Mouse (Mus musculus): ENCODE data around the gene Ifih1. TPM values are rescaled to one million over a fixed set of nuclear protein-coding genes. Genes with fewer than 3 reads are reported as not detected.

Ifih1 gene
- 1 to 10 TPM; 3.2 to 4.3 TPM for total RNA-seq (2021)

GRCm38 (mm10) chr2:62646014-62646645, at the start of gene Ifih1:
Ifih1 (minus strand) TSS chr2:62646255.
- DNase-seq = peak; percentile 75

DNA sequence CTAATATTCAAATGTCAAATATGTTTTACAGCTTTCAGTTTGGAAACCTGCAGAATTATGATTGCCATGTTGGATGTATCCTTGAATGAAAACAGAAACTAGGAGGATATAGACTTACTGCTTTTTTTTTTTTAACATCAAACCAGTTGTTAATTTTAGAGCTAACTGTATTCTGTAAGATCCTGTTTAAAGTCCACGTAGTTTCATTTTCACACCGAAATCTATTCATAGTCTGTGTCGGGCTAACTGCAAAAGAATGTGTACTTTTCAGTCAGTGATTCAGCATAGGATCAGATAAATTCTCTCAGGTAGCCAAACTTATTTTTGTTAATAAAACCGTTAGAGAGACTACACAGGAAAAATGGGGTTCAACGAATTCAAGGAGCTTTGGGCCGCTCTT, 39.9 kb upstream of the Ifih1 start:
- no peak for DNase-seq

DNA sequence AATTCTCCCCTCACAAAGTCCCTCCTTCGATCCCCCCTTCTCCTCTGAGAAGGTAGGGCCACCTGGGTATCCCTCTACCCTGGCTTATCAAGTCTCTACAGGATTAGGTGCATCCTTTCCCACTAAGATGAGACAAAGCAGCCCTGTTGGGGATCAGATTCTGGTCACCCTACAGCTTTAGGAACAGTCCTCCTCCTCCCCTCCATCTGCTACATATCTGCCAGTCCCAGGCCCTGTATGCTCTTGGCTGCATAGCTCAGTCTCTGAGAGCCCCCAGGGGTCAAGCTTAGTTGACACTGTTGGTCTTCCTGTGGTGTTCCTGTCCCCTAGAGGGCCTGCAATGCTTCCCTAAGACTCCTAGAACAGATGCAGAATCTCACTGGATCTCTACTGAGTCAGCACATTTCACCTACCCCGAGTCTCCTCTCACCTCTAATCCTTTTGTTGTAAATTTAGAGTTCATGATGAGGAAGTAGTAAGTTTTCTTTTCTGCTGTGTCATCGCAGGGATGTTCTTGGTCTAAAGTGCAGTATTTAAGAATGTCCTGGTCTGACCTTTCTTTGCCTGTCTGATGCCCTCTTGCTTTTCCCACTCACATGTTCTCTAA, 39.0 kb upstream of the Ifih1 start:
- DNase-seq = no peak

GRCm38 (mm10) chr2:62681667-62682066, 35.6 kb upstream of the Ifih1 start:
- peak; percentile 62 for DNase-seq

DNA sequence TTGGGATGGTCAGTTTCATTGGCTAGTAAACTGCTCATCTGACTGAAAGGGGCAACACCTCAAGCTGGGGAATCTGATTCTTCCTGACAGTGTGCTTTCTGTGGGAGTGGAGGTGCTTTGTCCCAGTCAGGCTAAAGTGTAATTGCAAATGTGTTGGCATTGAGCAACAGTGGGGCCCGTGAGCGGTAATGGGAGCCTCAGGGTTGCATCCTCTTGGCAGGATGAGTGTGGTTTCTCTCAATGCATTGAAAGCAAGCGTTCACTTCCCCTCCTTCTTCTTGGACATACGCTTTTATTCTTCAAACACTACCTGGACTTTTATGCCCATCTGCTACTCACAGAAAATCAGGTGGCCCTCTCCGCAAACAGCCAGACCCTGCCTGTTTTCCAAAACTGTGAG, 26.7 kb upstream of the Ifih1 start:
- no peak for DNase-seq

GRCm38 (mm10) chr2:62670767-62671166, 24.7 kb upstream of the Ifih1 start:
- DNase-seq = no peak

- DNase-seq = no peak
Measured at GRCm38 (mm10) chr2:62670301-62670700, 24.2 kb upstream of the Ifih1 start.

- DNase-seq = no peak
Measured at GRCm38 (mm10) chr2:62669848-62670247, 23.8 kb upstream of the Ifih1 start.

GRCm38 (mm10) chr2:62665536-62665935, 19.5 kb upstream of the Ifih1 start:
- no peak for DNase-seq

DNA sequence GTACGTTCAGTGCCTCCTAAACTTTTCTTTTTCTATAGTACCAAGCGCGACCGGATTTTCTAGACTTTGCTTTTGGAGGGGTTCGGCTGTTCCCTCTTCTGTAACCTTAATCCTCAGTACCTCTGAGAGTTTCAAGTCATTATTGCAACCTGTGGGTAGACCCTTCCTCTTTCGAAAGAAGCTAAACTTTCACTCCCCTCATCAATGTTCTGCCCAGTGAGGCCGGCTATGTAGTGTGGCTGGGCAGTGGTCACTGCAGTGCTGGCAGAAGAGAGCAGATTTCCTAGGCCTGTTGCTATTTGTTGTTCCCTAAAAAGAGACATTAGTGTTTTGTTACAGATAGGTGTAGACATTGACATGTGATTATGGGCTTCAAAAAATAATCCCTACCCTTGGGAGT, 18.8 kb upstream of the Ifih1 start:
- no peak for DNase-seq

- DNase-seq = peak; percentile 84
Measured at GRCm38 (mm10) chr2:62664135-62664670, 18.1 kb upstream of the Ifih1 start, which contains the start of gene Gca. Gca (plus strand) TSS chr2:62664285.

DNA sequence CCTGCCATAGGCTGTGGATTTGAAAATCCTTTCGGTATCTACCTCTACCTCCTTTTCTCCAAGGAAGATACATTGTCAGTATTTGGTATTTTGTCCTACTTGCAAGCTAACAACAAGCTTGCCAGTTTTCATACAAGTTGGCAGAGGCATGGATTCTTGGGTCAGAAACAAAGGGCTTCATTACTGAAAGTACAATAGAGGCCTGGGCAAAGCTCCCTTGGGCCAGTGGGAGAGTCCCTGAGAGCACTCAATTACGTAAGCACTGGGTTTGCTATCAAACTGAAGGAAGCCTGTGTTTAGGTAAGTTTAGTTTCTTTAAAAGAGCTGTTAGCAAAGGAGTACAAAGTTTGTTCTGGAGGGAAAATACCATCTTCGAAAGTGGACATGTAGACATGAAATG, 16.5 kb upstream of the Ifih1 start:
- no peak for DNase-seq

DNA sequence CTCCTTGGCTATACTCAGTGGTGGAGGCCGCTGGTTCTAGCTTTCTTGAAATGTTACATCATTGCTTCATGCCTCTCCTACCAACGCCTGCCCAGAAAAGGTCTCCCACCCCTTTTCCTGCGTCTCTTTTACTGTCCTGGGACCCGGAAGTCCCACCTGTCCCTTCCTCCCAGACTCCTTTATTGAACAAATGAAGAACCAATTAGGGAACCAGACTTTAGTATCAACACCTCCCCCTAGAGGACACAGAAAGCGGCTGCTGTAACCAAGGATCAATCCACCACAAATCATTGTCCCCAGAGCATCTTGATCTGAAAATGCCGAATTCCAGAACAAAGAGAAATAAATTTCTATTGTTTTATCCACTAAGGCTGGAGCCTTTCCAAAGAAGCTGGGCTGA, 14.5 kb upstream of the Ifih1 start:
- DNase-seq = no peak

DNA sequence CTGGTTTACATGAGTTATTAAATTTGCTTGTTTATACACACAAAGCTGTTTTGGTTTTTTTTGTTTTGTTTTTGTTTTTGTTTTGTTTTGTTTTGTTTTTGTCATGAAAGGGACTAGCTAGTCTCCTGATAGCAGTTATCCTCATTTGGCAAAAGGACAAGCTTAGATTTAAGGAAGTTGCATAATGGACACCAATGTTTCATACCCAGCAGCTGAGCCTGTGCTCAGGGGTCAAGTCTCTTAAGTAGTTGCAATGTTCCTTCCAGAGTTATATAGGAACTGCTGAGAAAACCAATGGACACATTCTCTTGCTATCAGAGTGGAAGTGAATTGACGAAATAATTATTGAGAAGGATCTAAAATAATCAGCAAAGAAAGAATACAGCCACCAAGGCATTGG, 10.0 kb upstream of the Ifih1 start:
- DNase-seq = no peak

DNA sequence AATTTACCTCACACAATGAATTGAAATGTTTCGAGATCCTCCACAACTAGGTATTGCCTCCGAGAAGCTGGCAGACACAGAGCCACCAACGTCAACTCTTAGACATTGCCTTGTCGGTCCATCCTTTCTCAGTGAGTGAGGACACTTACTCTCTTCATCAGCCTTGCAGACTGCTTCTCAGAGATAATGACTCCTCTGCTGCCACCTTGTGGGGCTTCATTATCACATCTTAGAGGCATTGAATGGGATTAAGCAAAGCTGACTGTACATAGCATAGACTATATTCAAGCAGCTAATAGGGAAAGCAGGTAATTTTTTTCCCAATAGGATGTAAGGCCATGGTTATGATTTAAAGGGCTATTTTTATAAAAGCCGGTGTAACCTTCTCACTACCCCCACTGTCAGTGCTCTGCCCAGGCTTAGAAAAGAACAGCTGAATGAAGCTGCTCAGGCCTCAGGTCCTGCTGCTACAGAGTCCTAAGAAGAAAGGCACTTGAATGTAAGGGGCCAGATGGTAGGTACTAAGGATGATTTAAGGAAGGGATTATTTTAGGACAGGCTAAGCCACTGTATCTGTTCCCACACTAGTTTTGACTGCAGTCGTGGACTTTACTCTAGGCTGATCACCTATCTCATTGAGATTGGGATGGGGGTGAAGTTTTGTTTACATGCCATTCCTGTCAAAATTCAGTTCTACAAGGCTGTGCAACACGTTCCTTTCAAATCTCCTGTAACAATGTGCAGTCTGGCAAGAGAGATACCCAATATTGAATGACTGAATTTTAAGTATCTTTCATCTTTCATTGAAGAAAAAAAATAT, 8.7 kb upstream of the Ifih1 start:
- peak; percentile 57 for DNase-seq

DNA sequence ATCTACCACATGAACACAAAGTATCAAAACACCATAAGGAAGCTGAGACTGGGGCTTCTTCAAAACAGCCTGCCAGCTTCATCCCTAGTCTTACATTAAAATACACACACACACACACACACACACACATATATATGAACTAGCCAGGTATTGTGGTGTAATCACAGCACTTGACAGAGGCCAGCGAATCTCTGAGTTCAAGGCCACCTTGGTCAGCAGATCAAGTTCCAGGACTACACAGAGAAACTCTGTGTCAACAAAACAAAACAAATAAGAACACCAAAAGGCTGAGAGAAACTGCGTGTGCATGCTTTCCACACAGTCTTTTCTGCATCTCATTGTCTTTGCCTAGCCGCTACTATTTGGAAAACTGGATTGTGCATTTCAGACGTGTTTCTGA, 6.4 kb upstream of the Ifih1 start:
- no peak for DNase-seq

- DNase-seq = no peak
Measured at GRCm38 (mm10) chr2:62651890-62652289, 5.8 kb upstream of the Ifih1 start.

GRCm38 (mm10) chr2:62646671-62647289, 725 bp upstream of the Ifih1 start:
- DNase-seq = no peak

GRCm38 (mm10) chr2:62645475-62645874, 580 bp downstream of the Ifih1 start:
- DNase-seq = peak; percentile 5

GRCm38 (mm10) chr2:62644891-62645290, 1.2 kb downstream of the Ifih1 start:
- no peak for DNase-seq

- DNase-seq = peak; percentile 67
Measured at GRCm38 (mm10) chr2:62643405-62644305, 2.4 kb downstream of the Ifih1 start.

GRCm38 (mm10) chr2:62639869-62640268, 6.2 kb downstream of the Ifih1 start:
- no peak for DNase-seq
